Mouse (Mus musculus) layer of hippocampus, adult 2 months (tissue): ENCODE measurements around the gene Atpaf1. TPM values are rescaled to one million over a fixed set of nuclear protein-coding genes. Genes with fewer than 3 reads are reported as not detected.

Source experiments
- DNase-seq, 2 experiments: peaks; one replicate each; pipeline ENCODE4 v3.0.0; 2022; ENCODE audit warnings: low spot score in 2 of 2
- H3K27ac ChIP-seq: fragments of 200-600 bp; 2 replicates; pipeline ENCODE4 v1.8.1; 2022
- H3K4me3 ChIP-seq: fragments of 200-600 bp; 2 replicates; pipeline ENCODE4 v1.8.1; 2022; ENCODE audit warnings: mild to moderate bottlenecking
- CTCF ChIP-seq: fragments of 200-600 bp; conservative IDR thresholded peaks from 2 replicates; pipeline ENCODE4 v1.8.1; 2022; ENCODE audit warnings: antibody characterized with exemption, mild to moderate bottlenecking, moderate library complexity
- long read RNA-seq, 2 experiments: library from polyadenylated mRNA; stranded (forward); transcript quantifications; one replicate each; pipeline ENCODE4 v2.0.0; 2021; ENCODE audit warnings: borderline mapping rate in 2 of 2
- total RNA-seq, 2 experiments: library from RNA; stranded (reverse); gene quantifications; 2 replicates each; pipeline ENCODE4 v1.2.3; 2021

Atpaf1 gene
- total RNA-seq: 10 to 100 TPM; 54.2 to 60.9 TPM
- long read RNA-seq, experiment 1, transcript Atpaf1-203 (9 exons, 2,330 nt): major isoform, 24 of 39 reads
- long read RNA-seq, experiment 1, partial matches to known transcripts: 13 of 39 reads
- long read RNA-seq, experiment 1, other reads (novel, unspliced or antisense): 2 of 39 reads
- long read RNA-seq, experiment 2, transcript Atpaf1-203 (9 exons, 2,330 nt): major isoform, 39 of 58 reads
- long read RNA-seq, experiment 2, partial matches to known transcripts: 13 of 58 reads
- long read RNA-seq, experiment 2, other reads (novel, unspliced or antisense): 6 of 58 reads

DNA sequence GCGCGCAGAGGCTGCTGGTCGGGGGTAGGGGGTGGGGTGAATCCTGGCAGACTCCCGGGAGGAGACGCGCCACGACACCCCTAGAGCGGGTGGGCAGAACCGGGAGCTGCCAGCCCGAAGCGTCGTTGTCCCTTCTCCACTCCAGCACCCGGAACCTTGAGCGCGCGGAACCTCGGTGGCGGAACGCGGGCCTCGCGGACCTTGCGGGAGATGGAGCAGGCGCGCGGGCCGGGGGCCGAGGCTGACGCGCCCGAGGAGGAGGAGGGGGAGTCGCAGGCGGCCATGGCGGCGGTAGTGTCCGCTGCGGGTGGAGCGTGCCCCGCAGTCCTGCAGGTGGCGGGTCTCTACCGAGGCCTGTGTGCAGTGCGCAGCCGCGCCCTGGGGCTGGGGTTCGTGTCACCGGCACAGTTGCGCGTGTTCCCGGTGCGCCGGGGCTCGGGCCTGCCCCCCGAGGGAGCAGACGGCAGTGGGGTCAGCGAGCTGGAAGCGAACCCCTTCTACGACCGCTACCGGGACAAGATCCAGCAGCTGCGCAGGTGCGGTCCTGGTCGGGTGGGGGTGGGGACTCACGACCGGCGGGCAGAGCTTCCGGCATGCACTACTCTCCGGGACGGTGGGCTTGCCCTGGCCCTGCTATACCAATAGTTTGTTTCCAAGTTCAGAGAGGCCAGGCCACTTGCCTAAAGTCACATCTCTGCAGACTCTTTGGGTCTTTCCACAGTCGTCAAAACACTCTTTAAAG, at the start of gene Atpaf1:
Gene Atpaf1, plus strand, starts transcription at position 44 of the 742 bp plus-strand sequence.
- Histone ChIP-seq H3K27ac (peak within 1 kb of the TSS; percentile 84), H3K4me3 (peak within 1 kb of the TSS; percentile 85)
- peak; percentile 78 to 88 for DNase-seq
- TF ChIP-seq CTCF: peak; percentile 58

DNA sequence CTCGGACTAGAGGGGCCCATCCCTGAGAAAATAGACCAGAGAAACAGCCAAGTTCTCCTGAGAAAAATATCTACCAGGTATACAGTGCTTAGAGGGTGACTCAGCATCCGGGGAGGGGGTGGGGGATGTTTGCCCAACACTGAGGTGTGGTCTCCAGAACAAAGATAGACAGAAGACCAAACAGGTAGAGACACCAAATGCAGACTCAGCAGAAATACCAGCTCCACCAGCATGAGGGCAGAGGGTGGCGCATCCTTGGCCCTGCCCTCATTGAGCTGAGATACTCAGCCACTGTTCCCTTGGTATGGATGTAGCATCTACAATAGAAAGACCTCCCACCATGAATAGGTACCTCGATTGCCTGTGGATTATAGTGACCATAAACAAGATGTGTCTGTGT, 49.7 kb upstream of the Atpaf1 start:
- no peak for DNase-seq
- no peak for TF ChIP-seq CTCF
- Histone ChIP-seq H3K4me3 (no peak overlapping the region), H3K27ac (no peak overlapping the region)

DNA sequence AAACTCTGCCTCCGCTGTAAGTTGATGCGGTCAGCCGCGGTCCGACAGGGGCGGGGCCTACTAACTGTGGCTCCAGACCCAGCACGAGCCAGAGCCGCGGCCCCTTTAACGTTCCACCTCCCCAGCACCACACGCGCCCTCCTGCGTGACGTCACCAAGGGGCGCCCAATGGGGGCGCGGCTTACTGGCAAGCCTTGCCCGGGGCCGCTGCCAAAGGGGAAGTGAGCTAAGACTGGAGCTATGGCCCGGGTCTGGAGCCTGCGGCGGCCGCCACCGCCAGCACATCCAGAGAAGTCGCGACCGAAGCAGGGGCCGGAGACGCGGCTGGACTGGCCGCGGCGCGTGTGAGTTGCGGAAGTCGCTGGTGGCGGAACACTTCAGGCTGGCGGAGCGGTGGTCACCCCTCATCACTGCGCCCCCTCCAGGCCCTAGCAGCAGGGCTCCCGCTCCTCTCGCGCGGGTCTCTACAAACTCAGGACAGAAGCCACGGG, 47.0 kb upstream of the Atpaf1 start, which contains the start of gene Efcab14:
Gene Efcab14, plus strand, starts transcription at position 194 of the 491 bp plus-strand sequence.
- H3K4me3 ChIP-seq: peak within 1 kb of the TSS; percentile 87
- peak within 1 kb of the TSS; percentile 85 for H3K27ac ChIP-seq
- peak; percentile 97 to 99 for DNase-seq
- TF ChIP-seq CTCF: peak; percentile 74

DNA sequence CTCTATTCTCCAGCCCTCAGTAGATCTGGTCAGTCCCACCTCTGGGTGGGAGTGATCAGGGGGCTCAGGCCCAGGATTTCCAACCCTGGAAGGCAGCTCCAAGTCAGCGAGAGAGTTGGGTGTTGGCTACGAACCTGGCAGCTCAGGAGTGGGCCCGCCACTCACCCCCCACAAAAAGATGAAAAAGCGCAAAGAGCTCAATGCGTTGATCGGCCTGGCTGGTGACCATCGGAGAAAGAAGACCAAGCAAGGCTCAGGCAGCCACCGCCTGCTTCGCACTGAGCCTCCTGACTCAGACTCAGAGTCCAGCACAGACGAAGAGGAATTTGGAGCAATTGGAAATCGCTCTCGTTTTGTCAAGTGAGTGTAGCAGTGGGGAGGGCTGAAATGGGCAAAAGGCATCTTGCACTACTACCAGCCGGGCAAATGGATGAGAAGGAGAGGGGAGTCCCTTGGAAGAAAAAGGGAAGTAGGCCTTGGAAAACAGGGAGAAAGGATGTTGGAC, 46.1 kb upstream of the Atpaf1 start:
- Histone ChIP-seq H3K27ac (peak overlapping the region; percentile 23; the same call in 1 of the 2 replicates), H3K4me3 (peak overlapping the region; percentile 87)
- no peak for TF ChIP-seq CTCF
- DNase-seq: no peak

DNA sequence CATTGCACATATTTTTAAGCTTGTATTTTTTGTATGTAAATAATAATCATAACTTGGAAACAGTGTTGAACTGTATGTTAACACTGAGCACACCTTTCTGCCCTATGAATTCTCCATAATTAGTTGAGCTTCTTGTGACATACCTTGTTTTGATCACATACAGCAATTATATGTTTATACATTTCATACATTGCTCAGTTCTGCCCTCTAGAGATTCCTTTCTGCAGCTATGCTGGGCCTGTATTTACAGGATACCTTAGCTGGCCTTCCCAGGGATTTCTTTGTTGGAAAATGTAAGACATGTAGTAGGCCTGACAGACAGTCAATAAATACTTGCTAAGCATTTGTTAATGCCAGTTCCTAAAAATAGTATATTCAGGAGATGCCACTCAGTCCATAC, 42.0 kb upstream of the Atpaf1 start:
- no peak for DNase-seq
- no peak overlapping the region for H3K4me3 ChIP-seq
- peak; percentile 54 for TF ChIP-seq CTCF

DNA sequence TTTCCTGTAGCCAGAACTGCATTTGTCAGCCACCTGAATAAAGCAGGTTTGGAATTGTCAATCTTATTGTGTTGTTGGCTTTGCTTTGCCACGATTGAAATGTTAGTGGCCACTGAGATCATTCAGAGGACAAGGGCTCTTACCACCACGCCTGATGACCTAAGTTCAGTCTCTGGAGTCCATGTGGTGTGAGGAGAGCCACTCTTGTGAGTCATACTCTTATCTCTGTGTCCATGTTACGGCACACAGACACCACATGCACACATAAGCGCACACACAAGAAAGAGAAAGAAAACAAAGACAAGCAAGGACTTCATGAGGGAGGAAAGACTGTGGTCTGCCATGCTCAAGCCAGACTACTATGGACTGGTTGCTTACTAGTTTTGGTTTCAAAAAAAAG, 41.5 kb upstream of the Atpaf1 start:
- H3K4me3 ChIP-seq: no peak overlapping the region
- no peak overlapping the region for H3K27ac ChIP-seq
- TF ChIP-seq CTCF: no peak
- no peak for DNase-seq

More for the DNA sequence above, 42.0 kb upstream of the Atpaf1 start:
- H3K27ac ChIP-seq: no peak overlapping the region

DNA sequence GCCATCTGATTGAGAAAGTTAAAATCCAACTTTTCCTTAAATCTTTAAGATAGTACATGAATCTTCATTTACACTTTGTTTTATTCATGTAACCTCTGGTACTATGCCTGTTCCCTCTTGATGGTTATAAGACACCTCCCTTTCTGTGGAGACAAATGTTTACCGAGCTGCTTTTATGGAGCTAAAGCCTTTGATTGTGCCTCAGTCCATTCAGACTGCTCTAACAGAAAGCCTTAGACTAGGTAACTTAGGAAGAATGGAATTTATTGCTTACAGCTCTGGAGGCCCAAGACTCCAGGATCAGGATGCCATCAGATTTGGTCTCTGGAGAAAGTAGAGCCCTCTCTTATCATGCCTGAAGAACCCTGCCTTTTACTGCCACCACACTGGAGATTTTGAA, 36.4 kb upstream of the Atpaf1 start:
- no peak overlapping the region for H3K27ac ChIP-seq
- DNase-seq: no peak
- no peak for TF ChIP-seq CTCF
- H3K4me3 ChIP-seq: no peak overlapping the region

DNA sequence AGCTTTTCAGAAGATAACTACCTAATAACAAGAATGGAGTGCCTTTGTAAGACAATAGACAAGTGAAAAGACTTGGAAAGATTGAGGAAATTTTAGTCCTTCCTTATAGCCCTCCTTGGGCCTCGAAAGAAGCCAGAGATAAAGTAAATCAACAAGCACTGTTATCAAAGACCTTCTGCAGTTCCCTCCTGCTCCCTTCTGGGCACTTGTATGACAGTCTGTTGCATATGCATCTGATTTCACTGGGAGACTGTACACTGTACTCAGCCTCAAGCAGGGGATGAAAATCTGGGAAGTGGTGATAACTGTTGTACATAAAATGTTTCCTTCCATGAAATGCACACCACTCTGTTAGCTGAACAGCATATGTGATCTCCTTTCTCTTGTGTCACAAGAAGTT, 35.3 kb upstream of the Atpaf1 start:
- DNase-seq: no peak
- TF ChIP-seq CTCF: no peak
- H3K4me3 ChIP-seq: no peak overlapping the region
- H3K27ac ChIP-seq: no peak overlapping the region

DNA sequence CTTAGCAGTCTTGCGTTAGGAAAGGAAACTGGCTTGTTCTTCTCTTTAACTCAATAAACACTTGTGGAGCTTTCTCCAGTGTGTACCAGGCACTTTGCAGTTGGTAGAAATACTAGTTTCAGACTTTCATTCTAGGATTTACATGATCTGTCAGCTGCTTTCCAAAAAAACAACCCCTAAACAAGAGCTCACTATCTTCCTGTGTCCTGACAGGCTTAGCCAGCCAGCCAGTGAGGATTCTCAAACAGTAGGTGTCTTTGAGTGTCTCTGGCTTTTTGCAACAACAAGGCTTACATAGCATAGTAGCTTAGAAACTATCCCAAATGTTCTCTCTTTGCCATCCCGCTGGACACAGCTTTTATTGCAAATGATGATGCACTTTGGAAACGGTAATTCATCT, 30.5 kb upstream of the Atpaf1 start:
- TF ChIP-seq CTCF: no peak
- H3K27ac ChIP-seq: peak overlapping the region; percentile 15
- DNase-seq: no peak
- no peak overlapping the region for H3K4me3 ChIP-seq

DNA sequence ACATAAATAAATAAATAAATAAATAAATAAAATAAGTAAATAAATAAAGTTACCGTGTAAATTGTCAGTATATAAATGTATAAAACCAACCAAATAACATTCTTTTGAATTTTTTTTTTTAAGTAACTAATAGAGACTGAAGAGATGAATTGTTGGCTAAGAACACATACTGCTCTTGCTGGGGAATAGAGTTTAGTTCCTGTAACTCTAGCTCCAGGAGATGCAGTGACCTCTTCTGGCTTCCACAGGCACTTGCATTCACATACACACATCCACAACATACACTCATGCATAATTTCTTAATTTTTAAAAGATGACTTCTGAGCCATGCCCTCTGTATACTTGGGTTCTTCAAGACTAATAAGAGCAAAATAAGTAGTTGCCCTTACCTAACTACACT, 29.8 kb upstream of the Atpaf1 start:
- no peak overlapping the region for H3K27ac ChIP-seq
- TF ChIP-seq CTCF: peak; percentile 36
- H3K4me3 ChIP-seq: no peak overlapping the region
- DNase-seq: no peak

DNA sequence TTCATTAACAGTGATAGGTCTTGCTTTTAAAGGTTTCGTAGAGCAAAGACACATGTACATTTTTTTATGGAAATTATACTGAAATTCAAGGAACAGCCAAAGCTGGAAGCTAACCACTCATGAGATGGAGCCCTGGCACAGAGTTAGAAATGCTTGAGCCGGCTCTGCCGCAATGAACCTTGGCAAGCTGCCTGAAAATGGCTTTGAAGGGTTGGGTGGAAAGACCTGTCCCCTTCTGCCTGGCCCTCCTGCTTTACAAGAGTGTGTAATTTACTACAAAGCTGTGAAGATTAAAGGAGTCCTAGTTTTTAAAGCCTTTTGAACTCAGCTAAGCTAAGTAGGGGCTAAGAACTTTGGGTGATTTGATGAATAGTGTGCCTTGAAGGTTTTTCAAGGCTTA, 23.4 kb upstream of the Atpaf1 start:
- Histone ChIP-seq H3K27ac (0 out of 2 replicates have a peak overlapping the region, but pooled peaks have one; percentile 24), H3K4me3 (no peak overlapping the region)
- DNase-seq: no peak
- TF ChIP-seq CTCF: no peak

DNA sequence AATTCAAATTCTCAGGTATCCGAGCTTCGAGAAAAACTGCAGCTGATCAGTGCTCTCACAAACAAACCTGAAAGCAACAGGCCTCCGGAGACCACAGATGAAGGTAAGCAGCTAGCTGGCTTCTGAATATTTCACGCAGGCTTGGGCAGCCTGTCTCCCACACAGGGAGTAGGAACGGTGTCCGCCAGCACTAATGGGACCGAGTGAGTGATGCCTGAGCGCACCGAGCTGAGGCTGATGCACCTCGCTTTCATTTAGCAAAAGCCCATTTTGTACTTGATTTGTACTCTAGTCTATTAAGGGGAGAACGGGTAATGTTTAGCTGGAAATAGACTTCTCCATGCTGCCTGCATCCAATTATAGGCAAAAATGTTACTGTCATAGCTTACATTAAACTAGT, 20.0 kb upstream of the Atpaf1 start:
- Histone ChIP-seq H3K27ac (no peak overlapping the region), H3K4me3 (no peak overlapping the region)
- DNase-seq: no peak
- TF ChIP-seq CTCF: no peak
